Mouse (Mus musculus): ENCODE measurements around the gene Slfn3. TPM values are rescaled to one million over a fixed set of nuclear protein-coding genes. Genes with fewer than 3 reads are reported as not detected.
"Not testable (repeated sequence)": the region's sequence is repeated elsewhere in the genome, so short reads cannot be mapped to it uniquely, and the experiment has no call there.

Slfn3 gene
- polyA plus RNA-seq (2015; fragmentation: Nextera tagmentation; extraction: Ambion mirVana), result 1.8 and 2.3 TPM in 2 replicates

- TF ChIP-seq CTCF (IDR thresholded peaks at IDR 0.05; ENCODE audit: low read depth), result no peak
- WGBS, result 69% methylated on average over 12 of the region's 12 CpGs
- peak; percentile 66 for DNase-seq (ENCODE audit: low spot score)
Observed at GRCm38 (mm10) chr11:83191134-83191893, at the start of gene Slfn3. Gene Slfn3, plus strand, starts transcription at chr11:83191330.

GRCm38 (mm10) chr11:83148939-83149338 is 42.2 kb upstream of the Slfn3 start:
- WGBS, result no CpG with 5 or more reads among the region's 1 CpGs
- H3K9ac ChIP-seq (ENCODE audit: low read depth, low read length); ATAC-seq (replicated peaks; ENCODE audit: low FRiP score, low read depth); H3K4me1 ChIP-seq (replicated peaks; ENCODE audit: insufficient read depth, low read length); H3K9me3 ChIP-seq (replicated peaks; ENCODE audit: low read length); H3K4me3 ChIP-seq (replicated peaks; ENCODE audit: low read depth, low read length); H3K36me3 ChIP-seq (ENCODE audit: insufficient read depth, low read length); DNase-seq (ENCODE audit: low spot score); H3K27ac ChIP-seq; H3K4me2 ChIP-seq (ENCODE audit: low read length); H3K27me3 ChIP-seq (ENCODE audit: insufficient read depth, low read length): not testable (repeated sequence)

More at GRCm38 (mm10) chr11:83191134-83191893, at the start of gene Slfn3:
- Histone ChIP-seq H3K4me1 (replicated peaks; ENCODE audit: insufficient read depth, low read length) (no peaks in the 10 kb centered on the region), H3K9ac (ENCODE audit: low read depth, low read length) (0 out of 2 replicates have a peak within 1 kb of the TSS, but pooled peaks have one; percentile 27), H3K27me3 (ENCODE audit: insufficient read depth, low read length) (no peaks in the 10 kb centered on the region), H3K27ac (peak within 1 kb of the TSS; percentile 42; the same call in 1 of the 2 replicates), H3K4me2 (ENCODE audit: low read length) (peak within 1 kb of the TSS; percentile 37), H3K36me3 (ENCODE audit: insufficient read depth, low read length) (no peaks in the 10 kb centered on the region), H3K4me3 (replicated peaks; ENCODE audit: low read depth, low read length) (peak within 1 kb of the TSS; percentile 17), H3K9me3 (replicated peaks; ENCODE audit: low read length) (no peaks in the 10 kb centered on the region)
- no peak for ATAC-seq (replicated peaks; ENCODE audit: low FRiP score, low read depth)

GRCm38 (mm10) chr11:83174948-83175539 is 16.1 kb upstream of the Slfn3 start, which contains the start of gene Slfn4:
Gene Slfn4, plus strand, starts transcription at chr11:83175186.
- H3K9ac ChIP-seq (ENCODE audit: low read depth, low read length), result no peak within 1 kb of the TSS
- no peaks in the 10 kb centered on the region for H3K9me3 ChIP-seq (replicated peaks; ENCODE audit: low read length)
- no peak for TF ChIP-seq CTCF (IDR thresholded peaks at IDR 0.05; ENCODE audit: low read depth)
- no peak for DNase-seq (ENCODE audit: low spot score)
- ATAC-seq (replicated peaks; ENCODE audit: low FRiP score, low read depth), result no peak
- no peaks in the 10 kb centered on the region for H3K36me3 ChIP-seq (ENCODE audit: insufficient read depth, low read length)
- H3K4me2 ChIP-seq (ENCODE audit: low read length), result no peak within 1 kb of the TSS
- H3K4me1 ChIP-seq (replicated peaks; ENCODE audit: insufficient read depth, low read length), result no peaks in the 10 kb centered on the region
- H3K27ac ChIP-seq, result no peak within 1 kb of the TSS
- no peaks in the 10 kb centered on the region for H3K27me3 ChIP-seq (ENCODE audit: insufficient read depth, low read length)
- no peak within 1 kb of the TSS for H3K4me3 ChIP-seq (replicated peaks; ENCODE audit: low read depth, low read length)
- WGBS, result 84% methylated on average over 12 of the region's 12 CpGs

GRCm38 (mm10) chr11:83192001-83192400 is 871 bp downstream of the Slfn3 start:
- H3K36me3 ChIP-seq (ENCODE audit: insufficient read depth, low read length), result no peaks in the 10 kb centered on the region
- no peak overlapping the region for H3K9ac ChIP-seq (ENCODE audit: low read depth, low read length)
- ATAC-seq (replicated peaks; ENCODE audit: low FRiP score, low read depth) (no peak), DNase-seq (ENCODE audit: low spot score) (peak; percentile 80)
- H3K27ac ChIP-seq, result no peak overlapping the region
- no peaks in the 10 kb centered on the region for H3K27me3 ChIP-seq (ENCODE audit: insufficient read depth, low read length)
- peak overlapping the region; percentile 37 for H3K4me2 ChIP-seq (ENCODE audit: low read length)
- peak; percentile 81 for TF ChIP-seq CTCF (IDR thresholded peaks at IDR 0.05; ENCODE audit: low read depth)
- H3K9me3 ChIP-seq (replicated peaks; ENCODE audit: low read length), result no peaks in the 10 kb centered on the region
- 0 out of 2 replicates have a peak overlapping the region, but pooled peaks have one; percentile 13 for H3K4me3 ChIP-seq (replicated peaks; ENCODE audit: low read depth, low read length)
- WGBS, result 47% methylated on average over 3 of the region's 3 CpGs
- no peaks in the 10 kb centered on the region for H3K4me1 ChIP-seq (replicated peaks; ENCODE audit: insufficient read depth, low read length)

- no peak overlapping the region for H3K4me3 ChIP-seq (replicated peaks; ENCODE audit: low read depth, low read length)
- no peaks in the 10 kb centered on the region for H3K27me3 ChIP-seq (ENCODE audit: insufficient read depth, low read length)
- DNase-seq (ENCODE audit: low spot score) (no peak), ATAC-seq (replicated peaks; ENCODE audit: low FRiP score, low read depth) (no peak)
- no peak overlapping the region for H3K9ac ChIP-seq (ENCODE audit: low read depth, low read length)
- H3K4me1 ChIP-seq (replicated peaks; ENCODE audit: insufficient read depth, low read length), result no peaks in the 10 kb centered on the region
- no peaks in the 10 kb centered on the region for H3K36me3 ChIP-seq (ENCODE audit: insufficient read depth, low read length)
- H3K4me2 ChIP-seq (ENCODE audit: low read length), result no peak overlapping the region
- H3K27ac ChIP-seq, result no peak overlapping the region
- TF ChIP-seq CTCF (IDR thresholded peaks at IDR 0.05; ENCODE audit: low read depth), result no peak
- no peaks in the 10 kb centered on the region for H3K9me3 ChIP-seq (replicated peaks; ENCODE audit: low read length)
Observed at GRCm38 (mm10) chr11:83205002-83205401, 13.9 kb downstream of the Slfn3 start.

GRCm38 (mm10) chr11:83216119-83216518 is 25.0 kb downstream of the Slfn3 start:
- Histone ChIP-seq H3K4me2 (ENCODE audit: low read length) (no peak overlapping the region), H3K4me1 (replicated peaks; ENCODE audit: insufficient read depth, low read length) (no peaks in the 10 kb centered on the region), H3K4me3 (replicated peaks; ENCODE audit: low read depth, low read length) (no peak overlapping the region), H3K9ac (ENCODE audit: low read depth, low read length) (no peak overlapping the region), H3K27ac (no peak overlapping the region), H3K9me3 (replicated peaks; ENCODE audit: low read length) (no peaks in the 10 kb centered on the region), H3K36me3 (ENCODE audit: insufficient read depth, low read length) (no peaks in the 10 kb centered on the region), H3K27me3 (ENCODE audit: insufficient read depth, low read length) (no peaks in the 10 kb centered on the region)
- TF ChIP-seq CTCF (IDR thresholded peaks at IDR 0.05; ENCODE audit: low read depth), result no peak
- no peak for DNase-seq (ENCODE audit: low spot score)
- ATAC-seq (replicated peaks; ENCODE audit: low FRiP score, low read depth), result no peak
- WGBS, result 76% methylated on average over 1 of the region's 1 CpGs
